Mouse (Mus musculus): ENCODE data around the gene Slc25a19.

Slc25a19 gene

DNA sequence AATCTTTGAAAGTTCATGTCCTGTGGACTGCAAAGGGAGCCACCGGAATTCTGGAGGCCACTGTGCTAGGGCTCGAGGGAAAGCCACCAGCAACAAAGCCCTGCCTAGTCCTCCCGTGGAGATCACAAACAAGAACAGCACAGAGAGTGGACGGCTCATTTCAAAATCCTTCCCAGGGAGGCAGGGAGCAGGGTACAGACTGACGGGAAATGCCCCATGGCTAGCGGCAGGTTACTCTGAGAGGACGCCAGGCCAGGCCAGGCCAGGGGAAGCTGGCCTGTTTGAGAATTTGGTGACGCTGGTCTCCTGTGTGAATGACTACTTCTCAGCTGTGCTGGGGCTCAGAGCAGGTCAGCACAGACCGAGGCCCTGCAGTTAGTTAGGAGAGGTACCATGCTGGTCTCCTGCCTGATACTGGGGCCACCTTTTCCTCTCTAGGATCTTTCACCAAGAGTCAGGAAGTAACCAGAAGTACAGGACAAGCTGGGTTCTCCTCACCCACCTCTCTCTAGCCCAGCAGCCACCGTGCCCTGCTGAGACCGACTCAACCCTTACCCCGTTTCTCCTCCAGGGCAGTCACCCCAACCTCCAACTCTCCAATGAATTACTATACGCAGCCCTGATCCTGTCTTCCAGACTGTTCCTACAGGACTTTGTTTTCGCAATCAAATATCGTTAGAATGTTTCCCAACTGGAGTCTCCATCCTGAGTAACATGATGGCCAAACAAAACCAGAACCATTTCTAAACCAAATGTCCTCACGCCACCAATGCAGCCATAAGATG, 9.2 kb downstream of the Slc25a19 start:
- DNase-seq (ENCODE audit: low spot score) = no peak

DNA sequence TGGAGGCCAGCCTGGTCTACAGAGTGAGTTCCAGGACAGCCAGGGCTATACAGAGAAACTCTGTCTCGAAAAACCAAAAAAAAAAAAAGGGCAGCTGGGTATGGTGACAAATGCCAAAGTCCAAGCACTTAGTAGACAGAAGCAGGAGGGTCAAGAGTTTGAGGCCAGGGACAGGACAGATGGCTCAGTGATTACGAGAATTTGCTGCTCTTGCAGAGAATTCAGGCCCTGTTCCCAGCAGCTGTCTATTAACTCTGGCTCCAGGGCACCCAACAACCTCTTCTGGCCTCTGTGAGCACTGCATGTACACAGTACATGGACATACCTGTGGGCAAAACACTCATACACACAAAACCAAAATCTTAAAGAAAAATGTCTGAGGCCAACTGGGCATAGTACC, 10.1 kb downstream of the Slc25a19 start:
- no peak for DNase-seq (ENCODE audit: low spot score)

DNA sequence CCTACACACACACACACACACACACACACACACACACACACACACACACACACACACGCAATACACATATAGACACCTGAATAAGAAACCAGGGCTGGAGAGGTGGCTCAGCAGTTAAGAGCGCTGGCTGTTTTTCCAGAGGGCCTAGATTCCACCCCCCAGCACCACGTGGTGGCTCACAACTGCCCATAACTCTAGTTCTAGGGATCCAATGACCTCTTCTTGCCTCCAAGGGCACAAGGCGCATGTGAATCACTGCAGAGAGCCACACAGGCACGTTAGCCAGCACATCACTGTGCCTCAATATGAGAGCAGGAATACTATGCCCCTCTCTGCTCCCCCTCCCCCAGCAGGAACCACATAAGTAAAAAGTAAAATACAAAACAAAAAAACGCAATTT, 11.2 kb downstream of the Slc25a19 start:
- no peak for DNase-seq (ENCODE audit: low spot score)

DNA sequence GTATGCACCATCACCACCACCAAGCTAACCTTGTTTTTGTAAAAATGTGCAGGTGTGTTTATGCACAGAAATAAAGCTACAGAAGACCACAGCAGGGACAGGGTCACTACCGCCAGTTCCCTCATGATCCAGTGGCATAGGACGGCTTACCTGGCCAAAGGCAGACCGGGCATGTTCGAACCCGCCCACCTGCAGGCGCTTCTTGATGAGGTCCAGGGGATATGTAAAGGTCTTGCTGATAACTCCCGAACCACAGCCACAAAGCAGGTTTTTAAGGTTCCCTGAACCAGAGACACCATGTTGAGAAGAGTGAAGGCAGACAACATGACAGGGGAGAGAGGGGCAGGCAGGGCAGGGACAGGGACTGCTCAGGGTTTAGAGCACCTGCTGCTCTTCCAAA, 11.7 kb downstream of the Slc25a19 start:
- DNase-seq (ENCODE audit: low spot score) = no peak

DNA sequence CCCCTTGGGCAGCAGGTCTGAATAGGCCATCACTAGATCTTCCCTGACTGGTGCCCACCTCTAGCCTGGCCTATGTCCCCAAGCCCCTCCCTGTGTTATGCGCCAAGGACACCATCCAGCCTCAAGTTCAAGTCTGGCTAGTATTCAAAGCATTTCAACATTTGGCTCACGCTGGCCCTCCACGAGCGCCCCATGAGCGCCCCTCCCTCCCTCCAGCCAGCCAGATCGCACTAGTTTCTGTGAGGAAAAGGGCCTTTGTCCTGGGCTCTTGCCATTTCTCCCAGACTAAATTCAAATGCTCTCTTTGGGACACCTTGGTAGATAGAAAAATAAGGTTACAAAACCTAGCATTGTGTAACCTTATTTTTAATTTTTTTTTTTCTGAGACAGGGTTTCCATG, 12.2 kb downstream of the Slc25a19 start:
- DNase-seq (ENCODE audit: low spot score) = no peak

DNA sequence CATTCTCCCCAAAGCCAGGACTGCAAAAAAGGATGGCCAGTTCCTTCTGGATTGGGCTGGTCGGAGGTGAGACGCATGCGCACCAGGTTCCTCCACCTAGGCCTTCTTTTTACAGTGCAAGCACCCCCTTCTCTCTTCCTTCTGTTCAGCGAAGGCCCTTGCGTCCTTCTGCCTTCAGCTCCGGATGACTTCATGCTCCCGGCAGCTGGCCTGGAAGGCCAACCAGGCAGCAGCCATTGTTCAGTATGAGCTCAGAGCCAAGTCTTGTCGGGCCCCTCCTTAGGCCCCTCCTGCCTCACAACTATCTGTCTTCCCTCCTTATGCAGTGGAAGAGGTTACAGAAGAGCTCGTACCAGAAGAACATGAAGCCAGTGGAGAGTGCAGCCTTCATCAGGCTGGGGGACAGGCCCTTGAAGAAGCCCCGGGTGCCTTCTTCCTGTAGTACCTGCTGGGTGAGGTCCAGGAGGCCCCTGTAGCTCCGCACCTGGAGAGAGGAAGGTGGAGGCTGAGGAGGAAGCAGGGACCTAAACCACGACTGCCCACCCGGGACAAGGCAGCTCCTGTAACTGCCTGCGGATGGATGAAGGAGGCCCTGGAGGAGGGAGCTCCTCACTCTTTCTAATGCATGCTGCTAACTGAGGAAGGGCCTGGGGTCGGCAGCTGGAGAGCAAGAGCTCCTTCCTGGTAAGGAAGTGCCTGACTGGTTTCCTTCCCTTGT, 12.8 kb downstream of the Slc25a19 start:
- DNase-seq (ENCODE audit: low spot score) = no peak

DNA sequence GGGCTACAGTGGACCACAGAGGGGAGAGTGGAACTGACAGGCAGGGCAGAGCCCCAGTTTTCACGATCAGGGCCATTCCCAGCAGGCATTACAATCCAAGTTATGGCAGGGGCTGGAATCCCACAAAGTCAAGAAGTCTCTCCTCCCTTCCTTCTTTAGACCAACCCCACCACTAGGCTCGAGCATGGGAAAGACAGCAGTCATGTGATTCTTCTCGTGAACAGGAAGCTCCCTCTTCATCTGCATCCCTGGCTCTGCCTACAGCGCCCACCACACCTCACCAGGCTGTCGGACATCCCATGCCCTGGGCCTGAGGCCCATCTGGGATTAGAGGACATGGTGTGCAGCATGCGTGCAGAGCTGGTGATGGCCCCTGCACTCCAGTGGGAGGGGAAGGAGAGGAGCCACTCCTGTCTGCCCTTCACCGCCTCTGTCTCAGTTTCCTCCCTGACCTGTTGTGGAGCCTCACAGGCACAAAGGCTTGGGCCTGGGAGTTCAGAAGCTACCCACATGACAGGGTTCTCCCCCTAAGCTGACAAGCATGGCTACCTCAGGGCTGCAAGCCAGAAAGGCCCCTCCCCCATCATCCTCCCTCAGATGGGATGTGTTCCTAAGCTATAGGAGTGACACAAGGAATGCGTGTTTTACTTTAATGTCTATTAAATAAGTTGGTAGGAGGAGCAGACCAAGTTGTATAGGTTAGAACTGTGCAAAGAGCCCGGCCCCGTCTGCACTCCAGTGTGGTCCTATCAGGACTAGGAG, 13.6 kb downstream of the Slc25a19 start:
- no peak for DNase-seq (ENCODE audit: low spot score)

DNA sequence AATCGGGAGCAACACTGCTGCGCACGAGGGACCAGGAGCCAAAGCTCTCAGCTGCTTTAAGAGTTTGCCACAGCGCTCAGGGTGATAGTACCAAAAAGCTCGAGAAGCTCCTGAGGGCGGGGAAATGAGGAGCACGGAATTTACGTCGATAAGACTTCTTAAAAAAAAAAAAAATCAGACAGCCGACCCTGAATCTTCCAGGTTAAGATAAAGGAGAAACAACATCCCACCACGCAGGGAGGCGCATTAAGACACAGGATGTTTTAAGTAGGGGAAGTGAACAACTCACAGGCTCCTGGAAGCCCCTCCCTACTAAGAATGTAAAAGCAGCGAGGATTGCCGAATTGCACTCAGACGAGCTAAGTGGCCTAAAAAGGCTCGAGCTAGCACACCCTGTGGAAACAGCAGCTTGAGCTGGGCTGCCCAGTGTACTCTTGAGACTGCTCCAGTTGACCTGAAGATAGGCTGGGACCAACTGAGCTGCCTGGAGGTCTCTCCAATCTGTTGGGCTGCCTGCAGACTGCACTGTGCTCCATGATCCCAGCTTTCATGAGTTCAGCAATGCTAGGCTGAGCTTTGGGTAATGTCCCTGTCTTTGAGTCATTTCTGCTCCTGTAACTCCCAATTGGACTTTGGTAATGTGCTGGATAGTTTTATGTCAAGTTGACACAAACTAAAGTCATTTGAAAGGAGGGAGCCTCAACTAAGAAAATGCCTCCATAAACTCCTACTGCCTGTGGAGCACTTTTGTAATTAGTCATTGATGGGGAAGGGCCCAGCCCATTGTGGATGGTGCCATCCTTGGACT, 14.8 kb downstream of the Slc25a19 start:
- DNase-seq (ENCODE audit: low spot score) = no peak

DNA sequence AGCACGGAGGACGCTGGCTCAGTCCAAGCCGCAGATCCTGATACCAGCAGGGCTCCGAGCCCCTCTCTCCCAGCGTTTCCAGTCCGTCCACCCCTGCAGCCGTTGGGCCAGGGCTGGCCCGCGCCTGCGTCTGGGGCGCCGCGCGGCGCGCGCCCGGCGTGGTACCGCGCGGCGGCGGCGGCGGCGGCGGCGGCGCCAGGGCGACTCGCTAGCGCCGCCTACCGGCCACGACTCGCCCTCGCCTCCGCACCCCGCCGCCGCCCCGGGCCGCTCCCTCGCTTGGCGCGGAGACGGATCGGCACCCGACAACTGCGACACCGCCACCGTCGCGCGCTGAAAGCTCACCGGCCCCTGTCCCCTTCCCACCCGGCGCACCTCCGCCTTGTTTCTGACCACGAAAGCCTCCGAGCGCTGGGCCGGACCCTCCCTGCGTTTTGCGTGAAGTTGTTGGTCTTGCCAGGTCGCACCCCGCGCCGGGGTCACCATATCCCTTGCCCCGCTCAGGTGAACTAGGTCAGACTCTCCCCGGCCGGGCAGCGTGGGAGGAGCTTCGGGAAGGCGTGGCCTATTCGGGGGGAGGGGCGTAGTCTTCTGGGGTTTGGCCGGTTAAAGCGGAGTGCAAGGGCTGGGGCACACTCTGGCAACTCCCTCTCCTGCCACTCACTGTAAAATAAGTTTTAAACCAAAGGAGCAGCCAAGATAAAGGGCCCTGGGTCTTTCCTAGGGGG, 15.5 kb downstream of the Slc25a19 start, which contains the start of gene Mif4gd:
Mif4gd (minus strand) TSS at position 560 of the 728 bp plus-strand sequence.
- peak; percentile 93 for DNase-seq (ENCODE audit: low spot score)

DNA sequence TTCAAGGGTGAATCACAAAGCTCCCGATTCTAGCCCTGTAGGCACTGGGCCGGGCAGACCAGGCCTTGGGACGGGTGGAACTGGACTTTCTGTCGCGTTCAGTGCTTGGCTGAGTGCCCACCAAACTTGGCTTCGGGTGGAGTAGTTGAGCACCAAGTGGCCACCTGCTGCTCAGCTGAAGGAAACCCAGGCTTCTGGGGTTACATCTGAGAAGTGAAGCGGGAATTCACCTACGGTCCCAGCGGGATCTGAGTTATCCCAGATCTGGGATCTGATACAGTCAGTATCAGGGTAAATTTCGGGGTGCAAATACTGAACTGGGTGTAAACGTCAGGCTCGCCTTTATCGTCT, 16.1 kb downstream of the Slc25a19 start:
- peak; percentile 38 for DNase-seq (ENCODE audit: low spot score)

DNA sequence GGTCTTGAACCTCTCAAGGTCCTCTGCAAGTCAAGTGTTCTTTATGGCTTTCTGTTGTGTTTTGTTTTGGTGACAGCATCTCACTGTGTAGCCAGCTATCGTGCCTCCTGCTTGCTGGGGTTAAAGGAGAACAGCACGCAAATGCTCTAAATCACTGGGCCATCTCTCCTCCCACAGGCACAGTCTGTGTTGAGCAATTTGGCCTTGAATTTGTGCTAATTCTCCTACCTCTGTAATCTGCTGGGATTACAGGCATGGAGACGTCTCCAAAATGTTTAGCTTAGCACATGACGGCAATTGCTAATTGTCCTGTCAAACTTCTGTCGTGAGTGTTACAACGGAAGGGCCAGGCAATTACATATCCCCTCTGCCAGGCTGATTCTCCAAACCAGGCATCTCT, 16.9 kb downstream of the Slc25a19 start:
- no peak for DNase-seq (ENCODE audit: low spot score)

DNA sequence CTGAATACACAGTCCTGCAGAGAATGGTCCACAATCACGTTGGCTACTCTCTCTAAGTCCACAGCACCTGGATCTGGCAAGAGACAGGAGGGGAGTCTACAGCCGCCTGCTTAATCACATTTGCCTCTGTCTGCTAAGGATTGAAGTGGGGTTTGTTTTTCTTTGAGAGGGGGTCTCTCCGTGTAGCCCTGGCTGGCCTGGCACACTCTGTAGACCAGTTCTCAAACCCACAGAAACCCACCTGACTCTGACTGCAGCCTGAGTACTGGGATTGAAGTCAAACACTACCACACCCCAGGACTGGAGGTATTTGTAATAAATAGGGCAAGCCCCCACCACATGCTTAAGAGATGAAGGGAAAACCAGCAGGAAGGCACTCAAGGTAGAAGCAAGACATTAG, 18.5 kb downstream of the Slc25a19 start:
- DNase-seq (ENCODE audit: low spot score) = no peak

DNA sequence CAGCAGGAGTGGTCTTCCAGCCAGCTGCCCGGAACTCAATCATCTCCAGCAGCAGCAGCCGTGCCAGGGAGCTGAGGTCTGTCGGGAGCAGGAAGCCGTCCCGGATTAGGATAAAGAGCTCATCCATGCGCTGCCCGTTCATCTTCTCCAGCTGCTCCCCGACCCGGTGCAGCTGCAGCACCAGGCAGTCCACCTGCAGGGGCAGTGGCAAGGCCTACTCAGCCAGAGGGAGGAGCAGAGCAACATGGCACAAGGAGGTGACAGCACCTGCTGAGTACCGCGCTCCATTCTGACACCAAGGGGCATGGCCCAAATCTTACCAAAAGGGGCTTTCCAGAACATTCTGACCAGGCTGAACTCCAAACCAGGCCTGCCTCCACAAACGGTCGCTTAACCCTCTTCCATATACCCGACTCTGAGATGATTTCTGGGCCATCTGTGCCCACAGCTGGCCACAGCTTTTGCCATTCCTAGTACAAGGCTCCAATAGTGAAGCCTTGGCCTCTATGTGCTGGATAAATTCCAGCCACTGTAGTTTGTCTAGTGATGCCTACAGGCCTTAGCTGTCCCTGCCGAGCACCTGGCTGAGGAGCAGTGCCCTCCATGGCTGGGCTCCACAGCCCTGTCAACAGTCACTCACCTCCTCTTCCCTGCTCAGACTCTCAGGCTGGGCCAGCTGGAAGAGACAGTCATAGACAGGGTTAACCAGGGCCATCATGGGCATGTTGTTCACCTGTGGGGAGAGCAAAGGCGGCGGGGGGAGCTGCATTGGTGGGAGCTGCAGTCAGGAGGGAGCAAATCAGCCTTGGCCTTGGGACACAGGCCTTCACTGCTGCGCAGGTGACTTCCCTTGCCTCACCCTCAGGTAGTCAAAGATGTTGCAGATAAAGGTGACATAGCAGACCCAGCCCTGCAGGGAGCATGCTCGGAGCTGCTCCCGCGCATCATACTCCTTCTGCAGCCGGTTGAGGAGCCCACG, 19.4 kb downstream of the Slc25a19 start:
- DNase-seq (ENCODE audit: low spot score) = no peak

DNA sequence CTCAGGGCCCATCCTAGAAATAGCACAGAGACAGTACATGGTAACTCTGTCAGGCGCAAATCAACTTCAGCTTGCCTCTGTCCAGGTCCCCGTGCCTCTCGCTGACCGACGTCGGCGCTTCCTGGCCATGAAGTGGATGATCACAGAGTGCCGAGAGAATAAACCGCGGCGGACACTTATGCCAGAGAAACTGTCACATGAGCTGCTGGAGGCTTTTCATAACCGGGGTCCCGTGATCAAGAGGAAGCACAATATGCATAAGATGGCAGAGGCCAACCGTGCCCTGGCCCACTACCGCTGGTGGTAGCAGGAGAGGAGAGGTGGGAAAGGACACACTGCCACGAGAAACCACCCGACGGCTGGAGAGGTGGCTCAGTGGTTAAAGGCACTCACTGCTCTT, 21.4 kb downstream of the Slc25a19 start:
- DNase-seq (ENCODE audit: low spot score) = no peak

DNA sequence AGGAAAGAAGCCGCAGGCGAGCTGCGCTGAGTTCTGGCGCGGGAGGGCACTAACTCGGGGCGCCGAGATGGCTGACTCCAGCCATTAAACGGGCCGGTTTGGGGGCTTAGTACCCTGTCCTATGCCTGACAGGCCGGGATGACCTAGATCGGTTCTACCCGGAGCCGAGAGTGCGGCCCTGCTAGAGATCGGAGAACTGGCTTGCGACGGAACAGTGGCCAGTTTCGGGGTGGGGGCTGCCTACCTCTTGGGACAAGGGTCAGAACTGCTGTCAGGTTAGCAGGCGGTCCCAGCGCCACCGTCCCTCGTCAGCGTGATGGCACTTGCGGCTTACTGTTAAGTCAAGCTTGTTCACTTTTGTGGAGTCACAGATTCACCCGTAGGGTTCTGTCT, 23.8 kb downstream of the Slc25a19 start:
- DNase-seq (ENCODE audit: low spot score) = peak; percentile 26

DNA sequence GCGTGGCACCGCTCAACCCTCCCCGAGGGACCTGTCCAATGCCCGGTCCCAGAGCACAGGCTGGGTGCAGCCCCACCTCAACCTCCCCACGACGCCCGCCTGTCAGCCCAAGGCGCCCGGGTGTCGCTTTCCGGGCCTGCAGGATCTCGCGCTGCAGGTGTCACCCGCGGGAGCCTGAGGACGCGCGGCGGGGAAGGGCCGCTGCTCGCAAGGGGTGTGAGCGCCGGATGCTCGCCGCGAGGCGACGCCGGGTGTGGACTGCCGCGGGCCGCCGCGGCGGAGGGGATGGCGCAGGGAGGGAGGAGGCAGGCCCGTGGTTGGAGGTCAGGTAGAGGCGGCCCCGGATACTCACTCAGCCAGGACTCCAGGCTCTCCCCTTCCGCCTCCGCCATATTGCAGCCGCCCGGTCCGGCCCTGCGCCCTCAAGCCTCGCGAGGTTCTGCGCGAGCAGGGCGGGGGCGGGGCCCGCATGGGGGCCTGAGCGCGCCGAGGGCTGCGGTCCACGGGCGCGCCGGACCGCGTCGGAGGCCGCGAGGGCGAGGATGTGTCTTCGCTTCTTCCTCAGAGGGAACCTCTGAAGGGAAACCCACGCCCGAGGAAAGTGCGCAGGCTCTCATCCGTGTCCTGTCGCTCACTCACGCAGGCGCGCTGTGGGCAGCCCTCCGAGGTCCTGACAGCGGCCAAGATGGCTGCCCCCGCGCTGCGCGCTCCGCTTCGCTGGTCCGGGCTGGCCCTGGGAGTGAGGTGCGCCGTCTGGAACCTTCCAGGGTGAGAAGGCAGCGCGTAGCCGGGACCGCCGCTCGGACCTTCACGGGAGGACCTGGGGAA, 24.4 kb downstream of the Slc25a19 start, which contains the start of the genes Mrps7 and Gga3:
Mrps7 (plus strand) TSS at position 450 of the 828 bp plus-strand sequence.
Gga3 (minus strand) TSS at position 576 of the 828 bp plus-strand sequence.
- DNase-seq (ENCODE audit: low spot score) = peak; percentile 84

DNA sequence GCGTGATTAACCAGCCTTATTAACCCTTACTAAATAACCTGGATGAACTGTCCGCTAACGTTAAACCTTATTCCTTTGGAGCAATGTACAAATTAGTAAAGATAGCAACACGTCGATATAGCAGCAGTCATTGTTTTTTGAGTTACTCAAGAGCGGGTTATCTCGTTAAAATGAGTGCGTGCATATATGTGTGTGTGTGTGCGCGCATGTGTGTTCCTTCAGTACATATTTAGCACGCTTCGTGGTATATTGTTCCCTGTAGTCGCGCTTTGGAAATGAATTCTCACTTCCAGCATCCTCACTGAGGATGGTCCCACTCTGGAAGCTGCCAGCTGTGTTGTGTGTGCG, 25.0 kb downstream of the Slc25a19 start:
- peak; percentile 33 for DNase-seq (ENCODE audit: low spot score)

DNA sequence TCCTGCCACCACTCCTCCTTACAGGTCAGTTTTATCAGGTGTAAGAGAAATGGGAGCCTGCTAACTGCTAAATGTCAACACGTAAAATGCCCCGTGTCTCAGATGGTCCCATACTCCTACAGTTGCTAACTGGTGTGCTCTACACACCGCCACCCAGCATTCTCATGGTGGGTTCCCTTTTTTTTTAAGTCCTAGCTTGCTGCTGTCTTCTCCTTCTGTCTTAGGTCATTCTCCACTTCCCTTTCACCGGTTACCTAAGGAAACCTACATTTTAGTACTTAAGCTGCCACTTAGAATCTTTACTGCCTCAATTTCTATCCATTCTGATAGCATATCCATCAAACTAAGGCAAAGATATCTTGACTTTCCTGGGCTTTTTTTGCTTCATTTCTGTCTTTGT, 26.9 kb downstream of the Slc25a19 start:
- DNase-seq (ENCODE audit: low spot score) = no peak

DNA sequence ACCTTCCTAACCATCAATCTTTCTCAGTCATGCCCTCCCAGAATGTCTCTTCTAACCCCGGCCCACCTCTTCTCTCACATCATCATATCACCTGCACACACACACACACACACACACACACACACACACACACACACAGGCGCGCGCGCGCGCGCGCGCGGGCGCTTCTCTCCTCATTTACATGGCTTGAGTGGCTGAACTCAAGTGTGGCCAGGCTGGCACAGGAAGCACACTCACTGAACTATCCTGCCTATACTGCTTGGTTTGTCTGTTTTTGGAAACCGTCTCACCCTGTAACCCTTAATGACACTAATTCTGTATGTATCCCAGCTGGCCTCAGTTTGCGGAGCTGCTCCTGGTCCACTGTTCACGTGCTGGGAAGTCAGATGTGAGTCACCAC, 27.4 kb downstream of the Slc25a19 start:
- DNase-seq (ENCODE audit: low spot score) = no peak

Measured in c-Kit-positive CD71-positive TER-119-positive erythroid progenitor cells, embryonic 14.5 days (primary cell).